Comparison of ENCODE assay signal across 25 mouse cellular contexts in the genomic region with DNA sequence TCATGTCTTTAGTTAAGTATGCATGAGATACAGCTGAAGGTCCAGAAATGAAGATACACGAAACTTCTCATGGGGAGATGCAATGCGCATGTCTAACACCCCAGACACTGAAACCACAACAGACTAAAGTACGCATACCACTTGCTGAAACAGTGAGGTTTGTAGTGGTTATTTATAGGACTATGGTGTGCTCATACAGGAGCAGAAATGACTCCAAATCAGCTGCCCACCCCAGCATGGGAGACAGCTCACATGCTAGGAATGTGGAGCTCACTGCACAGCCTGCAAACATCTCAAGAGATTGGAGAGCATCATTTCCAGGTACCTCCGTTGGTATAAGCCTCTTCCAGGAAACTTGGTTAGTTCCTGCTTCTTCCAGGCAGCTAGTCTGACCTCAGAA.
"Had no signal": no experiment of that assay in that cellular context is flagged by ENCODE, and none has a peak within 500 bp of the region (broad histone marks: within the 10 kb centered on the region; RNA-seq: fewer than 3 reads in every experiment).

No protein-coding gene starts in this region.

- H3K4me2 ChIP-seq: heart, embryonic 13.5 days; heart, embryonic 15.5 days; hindbrain, embryonic 13.5 days; hindbrain, embryonic 15.5 days; limb, embryonic 13.5 days; limb, embryonic 15.5 days; liver, embryonic 12.5 days had no signal

- H3K27ac ChIP-seq: heart, embryonic 10.5 days; heart, embryonic 13.5 days; heart, embryonic 15.5 days; hindbrain, embryonic 13.5 days; hindbrain, embryonic 15.5 days; hindbrain, postnatal 0 days; layer of hippocampus, adult 2 months; limb, embryonic 13.5 days; limb, embryonic 15.5 days; liver, embryonic 12.5 days; liver, embryonic 14.5 days had no signal

- H3K4me1 ChIP-seq: heart, embryonic 15.5 days; limb, embryonic 13.5 days; limb, embryonic 15.5 days; liver, embryonic 12.5 days had no signal

- H3K4me3 ChIP-seq: heart, embryonic 10.5 days; heart, embryonic 13.5 days; heart, embryonic 15.5 days; hindbrain, embryonic 13.5 days; hindbrain, embryonic 15.5 days; layer of hippocampus, adult 2 months; limb, embryonic 13.5 days; limb, embryonic 15.5 days; liver, embryonic 12.5 days had no signal

- DNase-seq: gastrocnemius, postnatal 14 days; gastrocnemius, postnatal 36 days; heart, adult 18-20 months; heart, postnatal 14 days; heart, postnatal 36 days; kidney, adult 11 months; kidney, adult 2 months; kidney, adult 9 months; kidney, postnatal 10 days; kidney, postnatal 25 days; kidney, postnatal 4 days; layer of hippocampus, adult 9-11 months; layer of hippocampus, postnatal 36 days had no signal

- H3K9me3 ChIP-seq: heart, embryonic 10.5 days; heart, embryonic 13.5 days; heart, embryonic 15.5 days; hindbrain, embryonic 13.5 days; hindbrain, embryonic 15.5 days; limb, embryonic 13.5 days; limb, embryonic 15.5 days; liver, embryonic 12.5 days had no signal

- ATAC-seq: hindbrain, postnatal 0 days; intestine, embryonic 16.5 days; liver, embryonic 12.5 days had no signal

- H3K9ac ChIP-seq: heart, embryonic 13.5 days; heart, embryonic 15.5 days; hindbrain, embryonic 13.5 days; hindbrain, embryonic 15.5 days; limb, embryonic 13.5 days; limb, embryonic 15.5 days; liver, embryonic 12.5 days; liver, embryonic 14.5 days had no signal

- H3K27me3 ChIP-seq: heart, embryonic 13.5 days; heart, embryonic 15.5 days; hindbrain, embryonic 13.5 days; hindbrain, embryonic 15.5 days; limb, embryonic 13.5 days; limb, embryonic 15.5 days; liver, embryonic 12.5 days had no signal

- H3K36me3 ChIP-seq: heart, embryonic 10.5 days; heart, embryonic 13.5 days; heart, embryonic 15.5 days; hindbrain, embryonic 13.5 days; hindbrain, embryonic 15.5 days; limb, embryonic 13.5 days; limb, embryonic 15.5 days; liver, embryonic 12.5 days had no signal
